Mouse (Mus musculus) forebrain, embryonic 16.5 days (tissue): ENCODE results near the gene Plcd3. TPM values are rescaled to one million over a fixed set of nuclear protein-coding genes. Genes with fewer than 3 reads are reported as not detected.

Experiments
- ATAC-seq: fragments of 200-750 bp; cut with Nextera tagmentation; 2 replicates; pipeline ENCODE4 v1.8.0; 2017; ENCODE audit warnings: mild to moderate bottlenecking, moderate library complexity
- H3K27ac ChIP-seq: fragments of 300-500 bp; sonication (generic); 2 replicates; pipeline ENCODE4 v1.5.1; 2014; ENCODE audit warnings: low read length, control low read depth
- H3K27me3 ChIP-seq: fragments of 300-500 bp; sonication (generic); replicated peaks from 2 replicates; pipeline ENCODE4 v1.6.1; 2014; ENCODE audit warnings: low read length; ENCODE audit not compliant: control insufficient read depth, insufficient read depth
- H3K36me3 ChIP-seq: fragments of 300-500 bp; sonication (generic); 2 replicates; pipeline ENCODE4 v1.6.1; 2014; ENCODE audit not compliant: control insufficient read depth, insufficient read depth
- H3K4me1 ChIP-seq: fragments of 300-500 bp; sonication (generic); replicated peaks from 2 replicates; pipeline ENCODE4 v1.6.1; 2014; ENCODE audit warnings: low read length; ENCODE audit not compliant: control insufficient read depth, insufficient read depth
- H3K4me2 ChIP-seq: fragments of 300-500 bp; sonication (generic); 2 replicates; pipeline ENCODE4 v1.6.1; 2014; ENCODE audit warnings: mild to moderate bottlenecking, low read length, control low read depth
- H3K4me3 ChIP-seq: fragments of 300-500 bp; sonication (generic); replicated peaks from 2 replicates; pipeline ENCODE4 v1.5.1; 2014; ENCODE audit warnings: mild to moderate bottlenecking, low read length, control low read depth
- H3K9ac ChIP-seq: fragments of 300-500 bp; sonication (generic); replicated peaks from 2 replicates; pipeline ENCODE4 v1.6.1; 2014; ENCODE audit warnings: low read depth, low read length, control low read depth
- H3K9me3 ChIP-seq: fragments of 300-500 bp; sonication (generic); 2 replicates; pipeline ENCODE4 v1.6.1; 2016; ENCODE audit warnings: low read length; ENCODE audit not compliant: control insufficient read depth
- WGBS: fragments of 180-500 bp; shearing (Covaris S2); extraction: QIAGEN DNeasy Blood & Tissue Kit; methylation state at CpG from one replicate; pipeline ENCODE4 v1.1.7; 2014; 5-methylcytosine and 5-hydroxymethylcytosine counted together
- polyA plus RNA-seq: library from polyadenylated mRNA; unstranded; fragments of >200 nt; fragmentation: Nextera tagmentation; extraction: Ambion mirVana; gene quantifications from 2 replicates; pipeline ENCODE4 v1.2.1, GENCODE M21; 2015

Gene Plcd3
- polyA plus RNA-seq, 1 experiment from 2014 or later, result 2.5 TPM

- ATAC-seq, result no peak
- no peak overlapping the region for H3K9ac ChIP-seq
Measured at GRCm38 (mm10) chr11:103113005-103113404, 11.5 kb upstream of the Plcd3 start.

GRCm38 (mm10) chr11:103112552-103112912 is 11.1 kb upstream of the Plcd3 start:
- 7% methylated on average over 9 of the region's 9 CpGs for WGBS
- ATAC-seq, result no peak
- Histone ChIP-seq H3K4me1 (peaks cover 28% of the 10 kb centered on the region), H3K27ac (no peak overlapping the region), H3K9ac (peak overlapping the region; percentile 43; the same call in 1 of the 2 replicates), H3K4me2 (peak overlapping the region; percentile 51), H3K27me3 (peaks cover 17% of the 10 kb centered on the region), H3K9me3 (no peaks in the 10 kb centered on the region), H3K4me3 (peak overlapping the region; percentile 31), H3K36me3 (no peaks in the 10 kb centered on the region)

More at GRCm38 (mm10) chr11:103113005-103113404, 11.5 kb upstream of the Plcd3 start:
- Histone ChIP-seq H3K27ac (no peak overlapping the region), H3K4me3 (no peak overlapping the region), H3K4me2 (no peak overlapping the region), H3K9me3 (no peaks in the 10 kb centered on the region), H3K36me3 (no peaks in the 10 kb centered on the region), H3K4me1 (peaks cover 32% of the 10 kb centered on the region), H3K27me3 (peaks cover 17% of the 10 kb centered on the region)
- 32% methylated on average over 12 of the region's 12 CpGs for WGBS

DNA sequence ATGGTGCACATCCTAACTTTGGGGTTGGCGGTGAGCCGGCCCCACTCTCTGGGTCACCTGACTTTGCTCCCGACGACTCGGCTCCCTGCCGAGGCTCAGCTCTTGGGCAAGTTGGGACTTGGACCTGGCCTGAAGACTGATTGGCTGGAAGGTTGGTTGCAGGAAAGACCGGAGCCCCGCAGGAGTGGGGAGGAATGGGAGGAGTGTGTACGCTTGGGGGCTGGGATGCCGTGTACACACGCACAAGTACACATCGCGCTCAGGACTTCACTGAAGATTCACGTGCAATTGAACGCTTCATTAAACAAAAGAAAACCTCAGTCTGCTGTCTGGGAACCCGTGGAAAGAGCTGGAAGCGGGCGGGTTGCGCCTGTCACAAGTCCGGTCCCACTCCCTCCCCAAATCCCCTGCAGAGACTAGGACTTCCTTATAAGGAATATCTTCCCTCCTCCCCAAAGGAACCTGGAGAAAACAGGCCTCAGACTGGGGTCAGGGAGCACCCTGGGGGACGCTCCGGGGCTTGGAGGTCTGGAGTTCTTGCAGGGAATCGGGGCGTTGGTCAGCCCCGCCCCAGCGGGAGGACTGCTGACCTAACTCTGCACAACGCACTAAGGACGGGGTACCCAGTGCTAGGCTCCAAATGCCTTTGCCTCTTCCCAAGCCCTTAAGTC is 10.6 kb upstream of the Plcd3 start:
- H3K9me3 ChIP-seq, result no peaks in the 10 kb centered on the region
- peak overlapping the region; percentile 31 for H3K4me3 ChIP-seq

DNA sequence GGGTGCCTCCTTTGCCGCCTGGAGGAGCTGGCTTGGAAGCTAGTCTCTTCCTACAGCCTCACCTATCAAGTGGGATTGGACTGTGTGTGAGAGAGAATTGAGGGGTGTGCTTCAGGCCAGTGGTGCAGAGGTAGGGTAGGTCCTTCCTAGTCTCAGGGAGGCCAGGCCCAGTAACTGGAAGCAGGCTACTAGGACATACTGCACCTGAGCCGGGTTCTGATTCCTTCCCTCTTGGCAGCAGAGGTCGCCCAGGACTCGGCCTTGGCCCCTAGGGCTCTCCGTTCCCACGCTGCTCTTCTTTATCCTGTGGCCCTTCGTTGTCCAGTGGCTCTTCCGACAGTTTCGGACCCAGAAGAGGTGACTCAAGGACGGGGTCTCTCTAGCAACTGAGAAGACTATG is 9.8 kb upstream of the Plcd3 start:
- H3K27ac ChIP-seq, result no peak overlapping the region
- H3K9me3 ChIP-seq, result no peaks in the 10 kb centered on the region
- no peak overlapping the region for H3K4me3 ChIP-seq
- no peak overlapping the region for H3K4me2 ChIP-seq
- no peaks in the 10 kb centered on the region for H3K36me3 ChIP-seq
- H3K4me1 ChIP-seq, result peaks cover 19% of the 10 kb centered on the region
- 22% methylated on average over 10 of the region's 10 CpGs for WGBS
- no peak overlapping the region for H3K9ac ChIP-seq
- H3K27me3 ChIP-seq, result peaks cover 17% of the 10 kb centered on the region
- ATAC-seq, result no peak

More for the DNA sequence above, 10.6 kb upstream of the Plcd3 start:
- Histone ChIP-seq H3K4me2 (peak overlapping the region; percentile 51), H3K9ac (peak overlapping the region; percentile 43), H3K36me3 (no peaks in the 10 kb centered on the region), H3K4me1 (peaks cover 23% of the 10 kb centered on the region), H3K27ac (no peak overlapping the region), H3K27me3 (peaks cover 17% of the 10 kb centered on the region)
- no peak for ATAC-seq
- WGBS, result 2% methylated on average over 28 of the region's 28 CpGs

GRCm38 (mm10) chr11:103106386-103106785 is 4.9 kb upstream of the Plcd3 start:
- 49% methylated on average over 4 of the region's 4 CpGs for WGBS

GRCm38 (mm10) chr11:103105810-103106209 is 4.4 kb upstream of the Plcd3 start:
- no peak overlapping the region for H3K4me3 ChIP-seq
- H3K27me3 ChIP-seq, result peaks cover 5% of the 10 kb centered on the region; the same call in 1 of the 2 replicates
- no peak overlapping the region for H3K9ac ChIP-seq
- H3K27ac ChIP-seq, result no peak overlapping the region
- no peaks in the 10 kb centered on the region for H3K9me3 ChIP-seq
- ATAC-seq, result no peak
- H3K4me2 ChIP-seq, result no peak overlapping the region
- H3K4me1 ChIP-seq, result peaks cover 25% of the 10 kb centered on the region
- no peaks in the 10 kb centered on the region for H3K36me3 ChIP-seq
- WGBS, result 85% methylated on average over 6 of the region's 6 CpGs

More at GRCm38 (mm10) chr11:103106386-103106785, 4.9 kb upstream of the Plcd3 start:
- ATAC-seq, result no peak
- H3K27ac ChIP-seq, result no peak overlapping the region
- H3K36me3 ChIP-seq, result no peaks in the 10 kb centered on the region
- peaks cover 20% of the 10 kb centered on the region for H3K4me1 ChIP-seq
- no peak overlapping the region for H3K9ac ChIP-seq
- no peak overlapping the region for H3K4me3 ChIP-seq
- H3K27me3 ChIP-seq, result peaks cover 2% of the 10 kb centered on the region
- no peak overlapping the region for H3K4me2 ChIP-seq
- H3K9me3 ChIP-seq, result no peaks in the 10 kb centered on the region

- H3K4me2 ChIP-seq, result no peak overlapping the region
- peaks cover 25% of the 10 kb centered on the region for H3K4me1 ChIP-seq
- H3K36me3 ChIP-seq, result no peaks in the 10 kb centered on the region
- 60% methylated on average over 14 of the region's 14 CpGs for WGBS
- no peak overlapping the region for H3K9ac ChIP-seq
- ATAC-seq, result no peak
- no peak overlapping the region for H3K4me3 ChIP-seq
- no peaks in the 10 kb centered on the region for H3K9me3 ChIP-seq
- H3K27me3 ChIP-seq, result peaks cover 11% of the 10 kb centered on the region; the same call in 1 of the 2 replicates
- H3K27ac ChIP-seq, result no peak overlapping the region
Measured at GRCm38 (mm10) chr11:103105180-103105725, 3.8 kb upstream of the Plcd3 start.

GRCm38 (mm10) chr11:103104469-103104868 is 3.0 kb upstream of the Plcd3 start:
- WGBS, result 79% methylated on average over 7 of the region's 7 CpGs
- H3K27me3 ChIP-seq, result peaks cover 12% of the 10 kb centered on the region; the same call in 1 of the 2 replicates
- no peak for ATAC-seq

GRCm38 (mm10) chr11:103103621-103104020 is 2.2 kb upstream of the Plcd3 start:
- Histone ChIP-seq H3K9me3 (no peaks in the 10 kb centered on the region), H3K4me2 (peak overlapping the region; percentile 81), H3K4me3 (peak overlapping the region; percentile 44), H3K36me3 (no peaks in the 10 kb centered on the region), H3K9ac (no peak overlapping the region), H3K27me3 (peaks cover 12% of the 10 kb centered on the region; the same call in 1 of the 2 replicates), H3K27ac (no peak overlapping the region), H3K4me1 (peaks cover 25% of the 10 kb centered on the region)
- WGBS, result 62% methylated on average over 8 of the region's 8 CpGs
- ATAC-seq, result no peak

More at GRCm38 (mm10) chr11:103104469-103104868, 3.0 kb upstream of the Plcd3 start:
- H3K4me1 ChIP-seq, result peaks cover 25% of the 10 kb centered on the region
- no peaks in the 10 kb centered on the region for H3K9me3 ChIP-seq
- H3K9ac ChIP-seq, result no peak overlapping the region
- no peak overlapping the region for H3K4me2 ChIP-seq
- no peak overlapping the region for H3K27ac ChIP-seq
- H3K36me3 ChIP-seq, result no peaks in the 10 kb centered on the region
- H3K4me3 ChIP-seq, result no peak overlapping the region
